Mouse (Mus musculus) right cerebral cortex, postnatal 36 days (tissue): ENCODE results near the gene Tdrd1.
"Not testable (repeated sequence)": the region's sequence is repeated elsewhere in the genome, so short reads cannot be mapped to it uniquely, and the experiment has no call there.

Source experiments
- DNase-seq, 2 experiments: peaks; one replicate each; pipeline ENCODE4 v3.0.0; 2022; ENCODE audit warnings: low spot score in 2 of 2, mixed read lengths in 1 of 2

Gene Tdrd1

DNA sequence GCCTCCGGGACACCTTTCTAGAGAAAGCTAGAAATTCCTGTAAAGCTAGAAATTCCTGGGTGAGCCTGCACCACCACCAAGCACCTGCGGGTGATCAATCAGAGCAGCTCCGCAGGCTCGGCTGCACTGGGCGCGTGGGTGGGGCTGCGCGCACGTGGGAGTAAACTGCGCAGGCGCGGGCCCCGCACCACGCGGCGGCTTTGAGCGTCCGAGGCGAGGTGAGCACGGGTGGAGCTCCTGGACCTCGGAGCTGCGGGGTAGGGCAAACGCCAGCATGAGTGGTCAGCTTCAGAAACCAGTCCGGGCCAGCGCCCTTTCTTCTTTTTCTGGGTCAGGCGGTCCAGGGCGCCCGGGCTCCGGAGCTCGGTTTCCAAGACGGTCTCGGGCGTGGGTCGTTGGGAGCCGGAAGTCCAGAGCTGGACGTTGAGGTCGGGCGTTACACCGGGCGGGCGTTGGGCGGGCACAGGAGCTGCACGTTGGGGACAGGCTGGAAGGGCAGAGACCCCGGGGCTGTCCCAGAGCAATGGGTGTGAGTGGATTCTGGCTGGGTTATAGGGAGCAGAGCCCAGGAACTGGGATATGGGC, at the start of gene Tdrd1:
Gene Tdrd1, plus strand, starts transcription at position 163 of the 585 bp plus-strand sequence.
- no peak for DNase-seq

DNA sequence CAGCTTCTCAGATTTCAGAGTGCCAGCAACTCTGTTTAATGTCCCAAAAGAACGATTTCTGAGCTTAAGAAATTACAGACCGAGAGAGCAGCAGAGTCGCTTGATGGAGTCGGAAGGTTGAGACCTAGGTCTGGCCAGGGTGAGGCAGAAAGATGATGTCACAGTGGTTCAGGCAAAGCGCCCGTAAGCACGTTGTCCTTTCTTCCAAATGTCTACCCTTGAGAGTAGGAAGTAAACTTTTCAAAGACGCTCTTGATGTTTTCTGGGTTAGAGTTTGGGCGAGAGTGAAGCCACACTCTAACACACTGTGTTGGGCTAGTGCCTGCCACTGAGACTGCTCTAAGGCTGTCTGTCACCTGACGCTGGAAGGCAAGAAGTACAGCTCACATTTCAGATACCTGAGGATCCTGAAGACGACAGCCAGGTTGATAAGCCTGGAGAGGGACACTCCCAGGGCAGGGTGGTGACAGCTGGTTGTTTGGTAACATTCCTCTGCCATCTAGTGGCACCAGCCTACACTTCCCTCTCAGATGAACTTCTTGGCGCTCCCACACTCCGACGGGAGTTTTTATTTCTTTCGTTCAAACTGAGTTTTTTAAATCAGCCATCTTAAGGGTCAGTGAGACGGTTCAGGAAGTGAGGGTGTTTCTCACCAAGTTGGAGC, 49.2 kb upstream of the Tdrd1 start:
- DNase-seq, result peak in 1 of 2 experiments; percentile 28

DNA sequence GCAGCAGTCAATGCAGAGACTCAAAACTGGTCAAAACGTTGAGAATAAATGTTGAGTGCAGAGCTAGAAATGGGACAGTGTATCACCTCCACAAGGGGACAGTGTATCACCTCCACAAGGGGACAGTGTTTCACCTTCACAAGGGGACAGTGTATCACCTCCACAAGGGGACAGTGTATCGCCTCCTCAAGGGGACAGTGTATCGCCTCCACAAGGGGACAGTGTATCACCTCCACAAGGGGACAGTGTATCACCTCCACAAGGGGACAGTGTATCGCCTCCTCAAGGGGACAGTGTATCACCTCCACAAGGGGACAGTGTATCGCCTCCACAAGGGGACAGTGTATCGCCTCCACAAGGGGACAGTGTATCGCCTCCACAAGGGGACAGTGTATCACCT, 47.5 kb upstream of the Tdrd1 start:
- not testable (repeated sequence) for DNase-seq

DNA sequence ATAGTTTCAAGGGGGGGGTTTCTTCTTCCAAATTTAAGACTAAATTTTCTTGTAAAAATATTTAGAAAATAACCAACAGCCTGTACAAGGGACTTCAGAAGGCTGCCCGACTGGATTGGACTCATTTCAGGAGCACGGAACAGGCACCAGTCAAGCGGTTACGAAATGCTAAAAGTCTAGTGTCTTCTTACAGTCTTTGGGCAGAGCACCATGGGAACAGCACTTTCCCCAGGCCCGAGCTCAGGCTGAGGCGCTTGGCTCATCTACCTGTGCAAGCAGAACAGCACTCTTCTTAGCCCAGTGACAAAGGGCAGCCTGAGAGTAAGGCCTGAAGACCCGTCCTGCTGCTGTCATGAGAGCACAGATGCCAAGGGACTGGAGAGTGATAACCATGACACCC, 38.1 kb upstream of the Tdrd1 start:
- no peak for DNase-seq

GRCm38 (mm10) chr19:56788952-56789351, 37.1 kb upstream of the Tdrd1 start:
- no peak for DNase-seq

DNA sequence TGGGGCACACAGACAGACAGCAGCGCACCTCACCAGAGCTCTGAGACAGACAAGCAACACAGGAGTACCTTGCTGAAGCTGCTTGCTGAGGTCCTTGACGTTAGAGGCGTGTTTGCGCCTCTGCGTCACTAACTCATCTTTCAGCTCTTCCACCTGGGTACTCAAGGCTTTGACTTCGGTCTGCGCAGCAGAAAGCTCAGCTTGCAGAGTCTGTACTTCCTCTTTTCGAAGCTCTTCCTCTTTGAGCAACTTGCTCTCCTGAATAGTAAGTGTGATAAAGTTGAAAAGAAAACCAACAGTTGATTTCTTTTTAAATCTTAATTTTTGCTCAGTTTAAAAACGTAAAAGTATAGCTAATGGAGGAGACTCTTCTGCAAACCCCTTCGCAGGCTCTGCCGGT, 28.6 kb upstream of the Tdrd1 start:
- no peak for DNase-seq

DNA sequence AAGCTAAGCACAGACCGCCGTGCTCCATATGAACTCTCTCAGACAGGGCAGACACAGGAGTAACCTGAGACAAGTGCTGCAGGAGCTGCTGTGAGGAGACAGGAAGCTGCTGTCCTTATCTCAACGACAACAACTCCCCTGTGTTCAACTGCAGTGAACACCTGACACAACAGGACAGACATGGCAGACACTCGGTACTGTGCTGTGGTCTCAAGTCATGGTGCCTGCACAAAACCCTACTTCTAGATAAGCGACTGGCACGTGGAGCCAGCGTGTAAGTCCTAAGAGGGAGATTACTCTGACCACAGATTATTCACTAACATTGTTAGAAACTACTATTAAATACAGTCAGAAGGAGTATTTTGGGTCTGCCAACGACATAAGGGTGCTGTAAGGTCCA, 25.8 kb upstream of the Tdrd1 start:
- no peak for DNase-seq

DNA sequence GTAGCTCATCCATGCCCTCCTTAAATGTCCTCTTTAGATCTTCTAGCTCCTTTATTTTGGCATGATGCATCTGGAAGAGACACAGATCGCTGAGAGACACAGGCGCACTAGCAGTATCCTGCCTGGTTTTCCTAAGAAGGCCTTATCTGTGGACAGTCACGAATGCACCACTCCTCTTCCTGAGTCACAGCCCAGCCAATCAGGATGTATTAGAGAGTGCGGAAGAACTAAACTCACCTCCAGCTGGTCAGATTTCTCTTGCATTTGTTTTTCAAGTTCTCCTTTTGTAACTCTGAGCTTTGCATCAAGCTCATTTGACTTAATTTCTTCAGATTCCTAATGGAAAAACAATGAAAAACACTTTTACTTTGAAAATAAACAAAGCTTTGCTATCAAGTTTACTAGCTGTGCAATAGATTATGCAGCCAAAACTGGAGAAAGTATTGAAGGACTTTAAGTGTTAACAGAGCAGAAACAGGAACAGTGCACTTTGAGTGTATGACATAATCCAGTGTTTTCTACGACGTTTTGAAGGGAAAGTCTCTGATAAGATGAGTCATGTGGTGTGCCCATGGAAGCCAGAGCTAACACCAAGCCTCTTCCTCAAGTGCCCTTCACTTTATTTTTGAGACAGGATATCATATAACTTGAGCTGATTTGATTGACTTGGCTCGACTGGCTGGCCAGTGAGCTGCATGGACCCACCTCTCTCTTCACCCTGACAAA, 24.9 kb upstream of the Tdrd1 start:
- DNase-seq, result no peak

GRCm38 (mm10) chr19:56801656-56802351, 24.2 kb upstream of the Tdrd1 start:
- DNase-seq, result no peak

DNA sequence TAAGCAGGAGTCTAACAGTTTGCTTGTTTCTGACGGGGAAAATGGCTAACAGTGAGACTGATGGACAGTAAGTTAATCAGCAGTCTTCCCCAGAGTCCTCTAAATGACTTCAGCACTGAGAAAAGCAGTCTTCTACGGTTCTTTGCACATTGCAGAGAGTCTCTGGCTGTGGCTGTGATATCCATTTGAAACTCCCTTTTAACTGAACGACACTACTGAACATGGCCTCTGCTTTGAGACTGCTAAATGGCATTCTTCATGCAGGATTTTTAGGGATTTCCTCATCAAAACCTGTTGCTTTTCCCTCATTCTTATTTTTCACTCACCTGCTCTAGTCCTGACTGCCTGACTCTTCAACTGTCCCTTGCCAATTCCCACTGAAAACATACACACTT, 23.7 kb upstream of the Tdrd1 start:
- no peak for DNase-seq

- no peak for DNase-seq
These were observed 20.6 kb upstream of the Tdrd1 start for GRCm38 (mm10) chr19:56805366-56805765.

- no peak for DNase-seq
These were observed 18.9 kb upstream of the Tdrd1 start for GRCm38 (mm10) chr19:56807122-56807521.

GRCm38 (mm10) chr19:56808771-56809170, 17.2 kb upstream of the Tdrd1 start:
- no peak for DNase-seq

GRCm38 (mm10) chr19:56810641-56811146, 15.3 kb upstream of the Tdrd1 start:
- DNase-seq, result no peak

- DNase-seq, result no peak
These were observed 14.4 kb upstream of the Tdrd1 start for GRCm38 (mm10) chr19:56811590-56811989.

DNA sequence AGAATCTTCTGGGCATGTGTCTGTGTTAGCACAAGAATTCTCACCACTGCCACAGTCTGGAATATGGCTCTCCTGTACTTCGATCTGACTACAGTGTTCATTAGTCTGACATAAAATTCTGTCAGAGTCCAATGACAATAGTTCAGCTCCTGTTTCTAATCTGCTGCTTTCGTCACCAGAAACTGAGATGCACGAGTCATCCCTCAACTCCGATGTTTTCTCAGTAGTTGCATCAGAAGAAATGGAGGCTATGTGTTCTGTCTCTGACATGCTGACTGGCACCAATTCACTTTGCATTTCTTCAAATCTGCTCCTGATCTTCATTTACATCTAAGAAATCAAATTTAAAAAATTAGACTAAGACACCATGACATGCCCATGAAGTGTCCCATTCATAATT, 12.6 kb upstream of the Tdrd1 start:
- no peak for DNase-seq

DNA sequence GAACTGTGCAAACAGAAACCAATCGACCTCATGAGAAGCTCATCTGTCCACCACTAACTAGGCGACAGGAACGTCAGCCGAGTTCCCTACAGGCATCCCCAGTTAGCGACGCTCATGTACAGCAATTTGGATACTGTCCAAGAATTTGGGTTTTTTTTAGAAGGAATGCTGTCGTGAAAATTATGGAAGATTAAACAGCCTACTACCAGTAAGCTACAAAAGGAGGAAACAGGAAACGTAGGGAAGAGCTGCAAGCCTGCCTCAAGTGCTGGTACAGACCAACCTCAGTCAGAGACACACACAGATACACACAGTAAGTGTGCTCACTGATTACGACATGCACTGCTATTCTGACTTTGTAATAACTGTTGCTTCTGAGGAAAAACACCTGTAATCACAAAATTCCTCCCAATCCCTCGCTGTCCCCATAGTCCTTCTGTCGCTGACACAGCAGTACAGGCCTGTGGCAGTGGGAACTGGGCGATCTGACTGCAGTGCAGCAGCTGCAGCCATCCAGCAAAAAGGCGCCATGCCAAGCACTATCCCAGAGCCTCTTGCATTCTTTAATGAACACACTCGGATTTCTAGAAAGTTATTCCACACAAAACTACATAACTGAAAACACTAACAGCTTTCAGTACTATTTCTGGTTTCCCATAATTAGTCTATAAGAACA, 8.0 kb upstream of the Tdrd1 start:
- DNase-seq, result peak in 1 of 2 experiments; percentile 27

- no peak for DNase-seq
These were observed 4.8 kb upstream of the Tdrd1 start for GRCm38 (mm10) chr19:56821040-56821797.

GRCm38 (mm10) chr19:56821798-56822447, 4.1 kb upstream of the Tdrd1 start, which contains the start of gene Ccdc186:
Gene Ccdc186, minus strand, starts transcription at chr19:56822190.
- DNase-seq, result peak; percentile 95

DNA sequence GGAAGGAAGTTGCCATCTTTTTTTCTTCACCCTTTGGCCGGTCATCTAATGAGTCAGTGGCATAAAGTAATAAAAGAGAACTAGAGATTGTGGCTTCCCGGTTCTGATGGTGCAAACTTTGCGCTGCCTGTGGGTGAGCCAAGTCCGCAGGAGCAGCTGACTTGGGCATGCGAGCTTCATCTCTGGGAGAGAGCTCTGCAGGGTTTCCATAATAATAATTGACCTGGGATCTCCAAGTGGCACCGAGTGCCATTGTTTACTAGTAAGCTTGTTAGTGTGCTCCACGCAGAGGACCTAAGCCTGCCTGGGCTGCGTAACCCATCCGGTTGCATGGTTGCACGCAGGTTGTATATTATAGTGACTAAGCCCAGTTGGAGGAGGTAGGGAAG, 3.6 kb upstream of the Tdrd1 start:
- DNase-seq, result no peak
